Mouse (Mus musculus) erythroblast, embryonic 14.5 days (primary cell): Measurements from ENCODE around the gene Mbnl2.

Experiments
- GATA1 ChIP-seq: IDR thresholded peaks from 2 replicates; pipeline ENCODE4 v1.6.1; 2012; ENCODE audit warnings: low read length, inconsistent platforms, mixed read lengths
- TAL1 ChIP-seq: IDR thresholded peaks from 3 replicates; pipeline ENCODE4 v1.6.1; 2012; ENCODE audit warnings: low read length, inconsistent platforms, mixed read lengths

DNA sequence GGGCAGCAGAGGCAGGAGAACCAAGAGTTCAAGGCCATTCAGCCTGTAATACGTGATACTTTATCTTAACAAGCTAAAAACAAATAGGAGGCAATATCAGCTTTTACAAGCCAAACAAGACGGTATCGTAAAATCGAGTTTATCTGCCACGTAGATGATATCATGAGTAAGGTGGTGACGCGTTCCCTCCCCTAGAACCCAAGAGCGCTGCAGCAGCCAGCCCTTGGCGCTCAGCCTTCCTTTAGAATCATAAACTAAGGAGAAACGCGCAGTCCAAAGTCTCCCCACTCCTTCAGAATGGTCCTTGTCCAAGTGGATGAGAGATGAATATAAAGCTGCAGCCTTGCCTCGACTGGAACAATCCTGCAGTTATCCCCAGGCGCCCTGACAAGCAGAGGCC, 166.4 kb downstream of the Mbnl2 start:
- TF ChIP-seq GATA1 (no peak), TAL1 (no peak)
